Mouse (Mus musculus) yolk sac, embryonic 10.5 days (tissue): Measurements from ENCODE around the gene Foxn3.

Experiments used
- DNase-seq: peaks from one replicate; pipeline ENCODE4 v3.0.0-alpha.2; 2017; ENCODE audit warnings: low spot score

Foxn3 gene

GRCm38 (mm10) chr12:99292152-99292551 is 271.2 kb downstream of the Foxn3 start:
- no peak for DNase-seq

- no peak for DNase-seq
Observed at GRCm38 (mm10) chr12:99287081-99287480, 276.3 kb downstream of the Foxn3 start.

GRCm38 (mm10) chr12:99286662-99287061 is 276.7 kb downstream of the Foxn3 start:
- DNase-seq, result no peak

- no peak for DNase-seq
Observed at GRCm38 (mm10) chr12:99285656-99286055, 277.7 kb downstream of the Foxn3 start.

GRCm38 (mm10) chr12:99285199-99285598 is 278.2 kb downstream of the Foxn3 start:
- DNase-seq, result no peak

GRCm38 (mm10) chr12:99284419-99285069 is 278.8 kb downstream of the Foxn3 start:
- DNase-seq, result no peak

GRCm38 (mm10) chr12:99280826-99281225 is 282.6 kb downstream of the Foxn3 start:
- no peak for DNase-seq

- DNase-seq, result no peak
Observed at GRCm38 (mm10) chr12:99280291-99280690, 283.1 kb downstream of the Foxn3 start.

- DNase-seq, result no peak
Observed at GRCm38 (mm10) chr12:99279426-99279825, 284.0 kb downstream of the Foxn3 start.

- DNase-seq, result no peak
Observed at GRCm38 (mm10) chr12:99274589-99274988, 288.8 kb downstream of the Foxn3 start.

GRCm38 (mm10) chr12:99269396-99269795 is 294.0 kb downstream of the Foxn3 start:
- no peak for DNase-seq

GRCm38 (mm10) chr12:99268954-99269353 is 294.4 kb downstream of the Foxn3 start:
- DNase-seq, result no peak

- no peak for DNase-seq
Observed at GRCm38 (mm10) chr12:99267732-99268131, 295.6 kb downstream of the Foxn3 start.

- no peak for DNase-seq
Observed at GRCm38 (mm10) chr12:99266434-99266833, 296.9 kb downstream of the Foxn3 start.

GRCm38 (mm10) chr12:99265777-99266176 is 297.6 kb downstream of the Foxn3 start:
- DNase-seq, result no peak

- no peak for DNase-seq
Observed at GRCm38 (mm10) chr12:99264386-99264785, 299.0 kb downstream of the Foxn3 start.

GRCm38 (mm10) chr12:99263592-99264335 is 299.6 kb downstream of the Foxn3 start:
- DNase-seq, result no peak

- DNase-seq, result no peak
Observed at GRCm38 (mm10) chr12:99262840-99263239, 300.5 kb downstream of the Foxn3 start.

GRCm38 (mm10) chr12:99262066-99262599 is 301.2 kb downstream of the Foxn3 start:
- no peak for DNase-seq

GRCm38 (mm10) chr12:99260171-99260570 is 303.2 kb downstream of the Foxn3 start:
- no peak for DNase-seq

GRCm38 (mm10) chr12:99257570-99257969 is 305.8 kb downstream of the Foxn3 start:
- DNase-seq, result no peak

GRCm38 (mm10) chr12:99256997-99257396 is 306.4 kb downstream of the Foxn3 start:
- DNase-seq, result no peak

GRCm38 (mm10) chr12:99256463-99256862 is 306.9 kb downstream of the Foxn3 start:
- no peak for DNase-seq
